Mouse (Mus musculus) E14TG2a.4 (cell line): ENCODE measurements around the gene Cadps.

Experiments
- H3K27me3 ChIP-seq: 2 replicates; pipeline ENCODE4 v1.6.1; 2014; ENCODE audit warnings: low read length, control low read depth; ENCODE audit not compliant: insufficient read depth
- H3K36me3 ChIP-seq: 2 replicates; pipeline ENCODE4 v1.6.1; 2014; ENCODE audit warnings: low read length, control low read depth; ENCODE audit not compliant: insufficient read depth
- H3K4me1 ChIP-seq: replicated peaks from 2 replicates; pipeline ENCODE4 v1.6.1; 2014; ENCODE audit warnings: low read depth, low read length, control low read depth
- H3K4me3 ChIP-seq: replicated peaks from 2 replicates; pipeline ENCODE4 v1.5.1; 2014; ENCODE audit warnings: mild to moderate bottlenecking, low read length
- H3K9me3 ChIP-seq: 2 replicates; pipeline ENCODE4 v1.6.1; 2014; ENCODE audit warnings: low read length, control low read depth
- CTCF ChIP-seq: conservative IDR thresholded peaks from 2 replicates; pipeline ENCODE4 v1.5.1; 2014; ENCODE audit warnings: low read length
- NANOG ChIP-seq: IDR thresholded peaks from 2 replicates; pipeline ENCODE4 v1.6.1; 2014; ENCODE audit warnings: borderline replicate concordance, low read length, mixed read lengths
- POU5F1 ChIP-seq: IDR thresholded peaks from 2 replicates; pipeline ENCODE4 v1.6.1; 2014; ENCODE audit warnings: low read length, borderline replicate concordance

Gene Cadps

DNA sequence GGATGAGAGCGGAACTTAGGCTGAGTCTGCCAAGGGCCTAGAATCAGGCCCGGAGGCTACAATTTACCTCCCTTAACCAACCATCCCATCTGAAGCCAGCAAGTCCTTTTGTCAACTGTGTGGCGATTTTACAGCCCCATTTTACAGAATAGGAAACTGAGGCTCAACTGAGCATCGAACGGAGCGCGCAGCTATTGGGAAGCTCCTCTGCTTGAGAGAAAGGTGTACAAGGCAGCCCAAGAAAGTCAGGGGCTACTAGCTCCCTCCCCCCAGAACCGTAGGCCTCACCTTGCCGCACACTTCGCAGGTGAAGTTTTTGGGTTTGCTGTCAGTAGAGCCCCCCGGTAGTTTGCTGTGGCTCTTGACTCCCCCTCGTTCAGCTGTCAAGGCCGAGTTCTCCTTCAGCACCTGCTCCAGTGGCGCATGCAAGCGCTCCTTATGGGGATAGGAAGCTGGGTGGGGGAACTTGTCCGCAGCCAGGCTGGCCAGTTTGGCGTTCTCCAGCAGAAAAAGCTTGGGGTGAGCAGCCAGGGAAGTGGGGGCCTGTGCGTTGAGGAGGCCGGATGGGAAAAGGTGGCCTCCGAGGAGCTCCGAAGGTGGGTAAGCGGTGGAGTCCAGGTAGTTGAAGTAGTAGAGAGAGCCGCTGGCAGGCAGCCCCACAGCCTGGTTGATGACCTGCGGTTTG, 478.7 kb downstream of the Cadps start:
- Histone ChIP-seq H3K36me3 (no peaks in the 10 kb centered on the region), H3K4me3 (peak overlapping the region; percentile 68), H3K4me1 (peaks cover 68% of the 10 kb centered on the region), H3K27me3 (peaks cover 100% of the 10 kb centered on the region), H3K9me3 (no peaks in the 10 kb centered on the region)
- TF ChIP-seq NANOG (no peak), CTCF (no peak), POU5F1 (no peak)

DNA sequence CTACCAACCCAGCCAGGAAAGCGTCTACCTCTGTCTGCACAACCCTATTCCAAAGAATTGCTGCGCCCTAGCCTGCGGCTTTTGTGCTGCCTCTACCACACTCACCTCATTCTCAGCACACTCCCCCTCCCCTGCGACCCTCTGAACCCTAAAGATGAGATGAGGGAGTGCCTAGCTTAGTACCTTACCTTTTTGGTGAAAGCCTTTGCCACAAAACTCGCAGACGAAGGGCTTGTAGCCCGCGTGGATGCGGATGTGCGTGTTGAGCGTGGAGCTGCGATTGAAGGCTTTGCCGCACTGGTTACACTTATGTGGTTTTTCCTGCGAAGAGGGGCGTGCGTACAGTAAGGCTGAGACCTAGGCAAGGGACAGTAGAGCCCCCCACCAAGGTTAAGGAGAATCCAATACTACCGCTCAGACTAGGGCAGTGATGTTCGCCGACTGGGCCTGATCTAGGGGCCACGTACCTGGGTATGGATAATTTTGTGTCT, 479.4 kb downstream of the Cadps start:
- peaks cover 73% of the 10 kb centered on the region for H3K4me1 ChIP-seq
- TF ChIP-seq CTCF: no peak
- TF ChIP-seq NANOG: no peak
- TF ChIP-seq POU5F1: no peak
- peak overlapping the region; percentile 68; the same call in 1 of the 2 replicates for H3K4me3 ChIP-seq
- H3K9me3 ChIP-seq: no peaks in the 10 kb centered on the region
- peaks cover 97% of the 10 kb centered on the region for H3K27me3 ChIP-seq
- H3K36me3 ChIP-seq: no peaks in the 10 kb centered on the region

DNA sequence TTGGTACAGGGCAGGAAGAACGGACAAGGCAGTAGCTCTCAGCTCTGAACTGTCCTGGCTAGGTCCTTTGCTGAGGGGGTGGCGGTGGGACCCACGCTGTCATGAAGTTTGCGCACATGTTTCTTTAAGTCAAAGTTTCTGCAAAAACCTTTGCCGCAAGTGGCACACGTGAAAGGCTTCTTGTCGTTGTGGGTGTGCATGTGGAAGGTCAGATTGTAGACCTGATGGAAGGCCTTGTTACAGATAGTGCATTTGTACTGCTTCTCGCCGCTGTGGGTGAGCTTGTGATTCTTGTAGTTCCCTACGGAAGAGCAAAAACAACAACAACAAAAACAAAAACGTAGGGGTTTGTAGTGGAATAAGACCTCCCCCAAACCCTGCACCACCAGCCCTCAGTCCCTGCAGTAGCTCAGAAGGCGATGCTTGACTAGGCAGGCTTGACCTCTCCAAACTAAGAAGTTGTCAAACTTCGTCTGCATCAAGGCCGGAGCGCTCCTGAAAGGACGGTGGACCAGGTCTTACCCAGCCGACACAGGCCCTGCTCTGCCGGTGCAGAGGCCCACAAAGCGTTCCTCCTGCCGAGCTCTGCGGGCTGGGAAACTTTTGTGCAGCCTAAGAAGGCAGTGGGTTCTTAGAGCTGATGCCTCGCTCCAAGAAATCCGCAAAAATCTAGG, 480.3 kb downstream of the Cadps start:
- no peak for TF ChIP-seq POU5F1
- TF ChIP-seq CTCF: no peak
- no peak for TF ChIP-seq NANOG
- Histone ChIP-seq H3K4me1 (peaks cover 81% of the 10 kb centered on the region), H3K36me3 (no peaks in the 10 kb centered on the region), H3K9me3 (no peaks in the 10 kb centered on the region), H3K27me3 (peaks cover 97% of the 10 kb centered on the region), H3K4me3 (no peak overlapping the region)

DNA sequence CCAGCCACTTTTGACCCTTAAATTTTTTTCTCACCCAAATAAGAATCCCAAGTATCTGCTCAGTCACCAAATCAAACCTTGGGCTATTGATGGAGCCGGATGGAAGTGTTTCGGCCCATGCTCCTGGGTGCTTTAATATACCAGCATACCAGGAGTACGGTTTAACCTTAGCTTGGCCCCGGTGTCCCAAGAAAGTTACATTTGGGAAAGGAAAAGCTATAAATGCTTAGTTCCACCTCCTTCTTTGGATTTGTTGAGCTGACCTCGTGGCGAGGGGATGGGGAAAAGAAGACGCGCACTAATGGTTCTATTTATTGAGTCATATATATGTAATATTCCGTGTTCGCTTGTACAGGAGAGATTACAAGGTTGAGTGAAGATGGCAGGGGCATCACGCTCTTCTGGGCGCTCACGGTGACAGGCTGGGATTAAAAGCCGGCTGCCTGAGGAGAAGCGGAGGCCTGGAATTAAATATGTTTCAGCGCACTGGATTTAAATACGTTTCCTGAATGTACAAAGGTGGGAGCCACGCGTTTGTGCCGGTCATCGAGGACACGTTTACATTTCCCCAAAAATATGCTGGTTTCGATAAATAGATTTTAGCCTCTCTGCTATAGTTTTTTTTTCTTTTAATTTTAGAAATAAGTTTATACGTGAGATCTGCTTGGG, 481.0 kb downstream of the Cadps start:
- H3K36me3 ChIP-seq: no peaks in the 10 kb centered on the region
- no peak for TF ChIP-seq POU5F1
- no peak for TF ChIP-seq CTCF
- no peak for TF ChIP-seq NANOG
- H3K9me3 ChIP-seq: no peaks in the 10 kb centered on the region
- peaks cover 96% of the 10 kb centered on the region for H3K27me3 ChIP-seq
- H3K4me3 ChIP-seq: peak overlapping the region; percentile 49
- H3K4me1 ChIP-seq: peaks cover 87% of the 10 kb centered on the region

DNA sequence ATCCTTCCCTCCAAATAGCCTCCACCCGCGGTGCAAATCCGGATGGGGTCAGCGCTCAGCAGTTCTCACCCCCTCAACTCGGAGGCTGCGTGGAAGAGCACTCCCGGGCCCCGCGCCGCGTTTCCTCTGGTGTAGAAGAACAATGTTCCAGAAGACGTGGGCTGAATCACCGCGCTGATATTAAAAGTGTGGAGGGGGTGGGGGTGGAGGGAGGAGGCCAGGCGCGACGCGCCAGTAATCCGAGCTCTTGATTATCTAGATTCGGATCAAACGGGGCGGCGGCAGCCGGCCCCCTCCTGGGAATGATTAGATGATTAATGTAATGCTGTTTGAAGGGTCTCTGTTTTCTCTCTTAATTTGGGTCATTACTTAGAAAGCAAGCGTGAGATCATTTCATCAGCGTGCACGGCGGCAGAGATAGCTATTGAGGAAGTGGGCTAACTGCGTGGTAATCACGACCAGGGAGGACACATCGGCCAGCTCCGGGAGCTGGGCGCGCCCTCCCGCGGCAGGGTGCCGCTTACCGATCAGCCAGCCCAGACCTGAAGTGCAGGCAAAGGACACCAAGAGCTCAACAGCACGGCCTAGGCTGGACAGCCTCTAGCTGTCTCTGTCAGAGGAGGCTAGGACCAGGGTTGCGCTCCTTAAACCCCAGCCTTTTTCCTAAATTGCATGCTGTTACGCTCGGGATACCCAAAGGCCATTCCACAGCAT, 481.6 kb downstream of the Cadps start:
- TF ChIP-seq CTCF (no peak), POU5F1 (no peak), NANOG (no peak)

DNA sequence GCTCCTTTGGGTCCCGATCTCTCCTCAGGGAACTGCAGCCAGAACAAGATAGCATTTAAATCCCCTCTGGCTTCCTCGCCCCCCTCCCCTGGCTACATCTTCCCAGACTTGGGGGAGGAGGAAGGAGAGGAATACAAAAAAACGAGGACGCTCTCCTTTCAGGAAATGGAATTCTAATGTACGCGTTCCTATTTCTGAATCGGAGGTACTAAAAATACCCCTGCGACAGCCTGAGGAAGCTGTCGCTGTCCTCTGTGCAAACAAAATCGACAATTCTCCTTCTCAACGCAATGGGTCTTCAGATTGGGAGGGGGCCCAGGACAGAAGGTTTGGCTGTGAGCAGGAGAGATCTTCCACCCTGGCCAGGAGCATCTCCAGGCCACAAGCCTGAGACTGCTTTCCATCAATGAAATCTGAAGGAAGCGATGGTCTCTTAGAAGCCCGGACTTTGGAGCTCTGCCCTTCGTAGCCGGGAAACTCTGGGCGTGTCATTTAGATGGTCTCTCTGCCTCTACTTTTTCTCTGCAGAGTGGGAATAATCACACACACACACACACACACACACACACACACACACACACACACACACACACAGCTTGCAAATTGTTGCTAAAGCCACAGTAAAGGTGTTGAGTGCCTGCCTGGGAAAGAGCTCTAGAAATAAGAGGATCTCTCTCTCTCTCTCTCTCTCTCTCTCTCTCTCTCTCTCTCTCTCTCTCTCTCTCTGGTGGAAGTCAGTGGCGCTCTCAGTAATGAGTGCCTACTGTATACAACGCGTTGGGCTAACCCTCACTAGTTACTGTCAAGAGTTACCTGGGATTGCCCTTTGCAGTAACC, 482.4 kb downstream of the Cadps start:
- Histone ChIP-seq H3K4me1 (peaks cover 73% of the 10 kb centered on the region), H3K27me3 (peaks cover 95% of the 10 kb centered on the region), H3K9me3 (no peaks in the 10 kb centered on the region), H3K36me3 (no peaks in the 10 kb centered on the region), H3K4me3 (peak overlapping the region; percentile 49)
- TF ChIP-seq POU5F1: no peak
- TF ChIP-seq CTCF: no peak
- no peak for TF ChIP-seq NANOG

More for the DNA sequence above, 481.6 kb downstream of the Cadps start:
- H3K27me3 ChIP-seq: peaks cover 95% of the 10 kb centered on the region
- H3K36me3 ChIP-seq: no peaks in the 10 kb centered on the region
- H3K4me1 ChIP-seq: peaks cover 80% of the 10 kb centered on the region
- no peaks in the 10 kb centered on the region for H3K9me3 ChIP-seq
- H3K4me3 ChIP-seq: peak overlapping the region; percentile 49

DNA sequence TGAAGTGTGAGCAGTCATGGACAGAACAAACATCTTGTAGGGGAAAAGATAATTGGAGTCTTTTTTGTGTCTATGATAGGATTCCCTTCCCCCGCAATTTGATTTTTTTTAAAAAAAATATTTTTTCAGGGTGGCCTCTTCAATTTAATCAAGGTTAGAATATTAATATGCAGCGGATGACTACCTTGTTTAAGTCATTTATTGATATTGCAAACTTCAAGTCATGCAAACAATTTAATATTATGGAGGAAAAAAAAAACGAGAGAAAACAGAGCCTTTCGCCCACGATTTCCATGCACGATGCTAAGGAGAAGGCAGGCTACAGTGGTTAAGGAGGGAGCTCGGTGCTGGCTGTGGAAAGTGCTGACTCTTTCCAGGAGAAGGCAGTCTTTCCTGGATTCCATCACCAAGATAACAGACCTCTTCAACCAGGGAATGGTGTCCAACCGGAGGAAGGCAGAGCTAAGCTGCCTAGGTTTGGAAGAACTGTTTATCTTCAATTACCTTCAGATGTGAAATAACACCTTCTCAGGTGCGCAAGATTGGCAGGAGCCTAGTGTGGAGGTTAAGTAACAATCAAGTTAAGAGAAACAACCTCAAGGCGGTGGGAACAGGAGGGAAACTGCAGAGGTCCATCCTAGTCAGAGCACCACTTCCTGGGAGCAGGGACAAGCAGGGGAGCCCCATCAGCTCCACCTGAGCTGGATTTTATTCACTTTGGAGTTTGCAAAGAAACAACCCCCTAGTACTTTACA, 483.9 kb downstream of the Cadps start:
- Histone ChIP-seq H3K4me3 (no peak overlapping the region), H3K4me1 (peaks cover 66% of the 10 kb centered on the region), H3K9me3 (no peaks in the 10 kb centered on the region), H3K27me3 (peaks cover 90% of the 10 kb centered on the region), H3K36me3 (no peaks in the 10 kb centered on the region)
- no peak for TF ChIP-seq POU5F1
